Mouse (Mus musculus): ENCODE measurements around the gene Mob2. TPM values are rescaled to one million over a fixed set of nuclear protein-coding genes. Genes with fewer than 3 reads are reported as not detected.

Gene Mob2
- total RNA-seq, 2 experiments from 2014 or later = 21.1 to 21.2 TPM

GRCm38 (mm10) chr7:142081736-142082135 lies 20.9 kb upstream of the Mob2 start:
- DNase-seq = peak; percentile 36
- intact Hi-C loops (cut with DNase I) = no loop called here

GRCm38 (mm10) chr7:142080876-142081275 lies 20.0 kb upstream of the Mob2 start:
- intact Hi-C loops (cut with DNase I) = no loop called here
- DNase-seq = no peak

- intact Hi-C loops (cut with DNase I) = no loop called here
- DNase-seq = no peak
These were observed 18.5 kb upstream of the Mob2 start for GRCm38 (mm10) chr7:142079365-142079764.

GRCm38 (mm10) chr7:142077138-142077537 lies 16.3 kb upstream of the Mob2 start:
- DNase-seq = no peak
- intact Hi-C loops (cut with DNase I) = no loop called here

GRCm38 (mm10) chr7:142074146-142074886 lies 13.5 kb upstream of the Mob2 start:
- DNase-seq = no peak
- intact Hi-C loops (cut with DNase I) = no loop called here

GRCm38 (mm10) chr7:142071717-142072116 lies 10.9 kb upstream of the Mob2 start:
- intact Hi-C loops (cut with DNase I) = no loop called here
- no peak for DNase-seq

- intact Hi-C loops (cut with DNase I) = no loop called here
- no peak for DNase-seq
These were observed 10.3 kb upstream of the Mob2 start for GRCm38 (mm10) chr7:142071212-142071578.

- intact Hi-C loops (cut with DNase I) = no loop called here
These were observed 9.8 kb upstream of the Mob2 start for GRCm38 (mm10) chr7:142070458-142071211.

GRCm38 (mm10) chr7:142068429-142068828 lies 7.6 kb upstream of the Mob2 start:
- DNase-seq = no peak
- intact Hi-C loops (cut with DNase I) = no loop called here

More at GRCm38 (mm10) chr7:142070458-142071211, 9.8 kb upstream of the Mob2 start:
- peak; percentile 83 for DNase-seq

GRCm38 (mm10) chr7:142060185-142060930 lies 507 bp downstream of the Mob2 start:
- intact Hi-C loops (cut with DNase I) = no loop called here
- DNase-seq = no peak

- intact Hi-C loops (cut with DNase I) = no loop called here
- no peak for DNase-seq
These were observed 1.8 kb downstream of the Mob2 start for GRCm38 (mm10) chr7:142059024-142059423.

GRCm38 (mm10) chr7:142057121-142057520 lies 3.7 kb downstream of the Mob2 start:
- intact Hi-C loops (cut with DNase I) = no loop called here

GRCm38 (mm10) chr7:142056601-142057061 lies 4.2 kb downstream of the Mob2 start:
- intact Hi-C loops (cut with DNase I) = no loop called here
- DNase-seq = no peak

More at GRCm38 (mm10) chr7:142057121-142057520, 3.7 kb downstream of the Mob2 start:
- DNase-seq = no peak

GRCm38 (mm10) chr7:142055431-142055830 lies 5.4 kb downstream of the Mob2 start:
- no peak for DNase-seq
- intact Hi-C loops (cut with DNase I) = no loop called here

GRCm38 (mm10) chr7:142050536-142050935 lies 10.3 kb downstream of the Mob2 start:
- intact Hi-C loops (cut with DNase I) = no loop called here
- DNase-seq = no peak

GRCm38 (mm10) chr7:142045932-142046331 lies 14.9 kb downstream of the Mob2 start:
- DNase-seq = no peak
- intact Hi-C loops (cut with DNase I) = no loop called here

- DNase-seq = no peak
- intact Hi-C loops (cut with DNase I) = no loop called here
These were observed 15.5 kb downstream of the Mob2 start for GRCm38 (mm10) chr7:142045344-142045743.

GRCm38 (mm10) chr7:142040756-142041155 lies 20.1 kb downstream of the Mob2 start:
- no peak for DNase-seq
- intact Hi-C loops (cut with DNase I) = no loop called here

GRCm38 (mm10) chr7:142037553-142038170 lies 23.2 kb downstream of the Mob2 start:
- intact Hi-C loops (cut with DNase I) = no loop called here
- peak; percentile 51 for DNase-seq

- intact Hi-C loops (cut with DNase I) = no loop called here
- no peak for DNase-seq
These were observed 25.6 kb downstream of the Mob2 start for GRCm38 (mm10) chr7:142035048-142035811.

Data from left cerebral cortex, postnatal 4 days (tissue).